Mouse (Mus musculus): ENCODE measurements around the gene Bbx.

The Bbx gene

DNA sequence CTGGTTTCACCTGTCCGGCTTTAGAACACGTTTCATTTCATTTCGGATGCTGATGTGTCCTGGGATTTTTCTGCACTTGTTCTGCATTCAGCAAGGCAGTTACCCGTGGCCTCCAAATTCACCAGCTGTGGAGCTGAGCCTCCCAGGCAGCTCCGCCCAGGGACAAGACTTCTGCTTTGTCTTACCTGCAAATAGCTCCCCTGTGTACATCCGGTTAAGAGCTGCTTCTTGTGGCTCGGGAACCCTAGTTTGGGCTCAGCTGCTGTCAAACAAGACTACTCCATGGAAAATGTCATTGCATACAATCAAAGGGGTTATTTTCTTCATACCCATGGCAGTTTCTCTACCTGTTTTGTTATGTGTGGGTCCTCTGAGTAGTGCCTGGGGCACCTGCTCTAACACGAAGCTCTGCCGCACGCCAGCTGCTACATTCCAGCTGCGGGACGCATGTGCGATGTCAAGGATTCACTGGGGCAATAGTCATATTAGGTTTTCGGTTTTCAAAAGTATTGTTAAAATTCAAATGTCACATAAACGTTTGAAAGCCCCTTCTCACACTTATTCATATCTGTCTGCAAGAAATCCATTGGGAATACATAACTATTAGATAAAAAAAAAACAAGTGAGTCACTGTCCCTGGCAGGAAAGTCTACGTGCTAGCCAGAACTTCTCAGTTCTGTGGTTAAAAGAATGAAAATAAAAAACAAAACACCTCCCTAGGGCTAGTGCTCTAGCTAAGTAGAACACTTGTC is 264.8 kb downstream of the Bbx start:
- DNase-seq (ENCODE audit: low read depth, low spot score): no peak

DNA sequence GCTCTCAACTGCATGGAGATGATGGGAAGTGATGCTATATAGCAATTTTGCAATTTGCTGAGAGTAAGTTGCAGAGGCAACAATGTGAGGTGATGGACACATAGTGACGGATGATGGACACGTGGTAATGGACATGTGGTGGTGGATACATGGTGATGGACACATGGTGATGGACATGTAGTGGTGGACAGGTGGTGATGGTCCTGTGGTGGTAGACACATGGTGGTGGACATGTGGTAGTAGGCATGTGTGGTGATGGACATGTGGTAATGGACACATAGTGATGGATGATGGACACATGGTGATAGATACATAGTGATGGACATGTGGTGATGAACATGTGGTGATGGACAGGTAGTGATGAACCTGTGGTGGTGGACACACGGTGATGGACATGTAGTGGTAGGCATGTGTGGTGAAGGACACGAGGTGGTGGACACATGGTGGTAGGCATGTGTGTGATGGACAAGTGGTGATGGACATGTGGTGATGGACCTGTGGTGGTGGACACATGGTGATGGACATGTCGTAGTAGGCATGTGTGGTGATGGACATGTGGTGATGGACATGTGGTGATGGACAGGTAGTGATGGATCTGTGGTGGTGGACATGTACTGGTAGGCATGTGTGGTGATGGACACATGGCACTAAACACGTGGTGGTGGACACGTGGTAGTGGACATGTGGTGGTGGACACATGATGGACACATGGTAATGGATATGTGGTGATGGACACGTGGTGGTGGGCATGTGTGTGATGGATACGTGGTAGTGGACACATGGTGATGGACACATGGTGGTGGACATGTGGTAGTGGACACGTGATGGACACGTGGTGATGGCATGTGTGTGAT is 271.5 kb downstream of the Bbx start:
- no peak for DNase-seq (ENCODE audit: low read depth, low spot score)

DNA sequence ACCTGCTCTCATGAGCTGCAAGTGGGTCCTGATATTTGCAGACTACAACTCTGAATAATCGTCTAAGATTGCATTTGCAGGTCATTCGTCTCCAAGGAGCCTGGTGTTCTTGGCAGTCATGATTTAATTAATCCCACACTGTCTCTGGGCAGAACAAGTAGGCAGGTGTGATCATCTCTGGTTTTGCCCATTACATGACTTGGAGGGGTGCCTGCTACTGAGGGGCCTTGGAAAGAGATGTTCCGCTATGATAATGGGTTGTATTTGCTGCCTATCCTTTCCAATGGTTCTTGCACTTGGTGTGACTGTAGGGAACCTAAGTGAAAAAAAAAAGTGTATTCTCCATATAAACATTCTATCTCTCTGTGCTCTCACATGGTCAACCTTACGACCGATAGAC is 273.6 kb downstream of the Bbx start:
- DNase-seq (ENCODE audit: low read depth, low spot score): no peak

DNA sequence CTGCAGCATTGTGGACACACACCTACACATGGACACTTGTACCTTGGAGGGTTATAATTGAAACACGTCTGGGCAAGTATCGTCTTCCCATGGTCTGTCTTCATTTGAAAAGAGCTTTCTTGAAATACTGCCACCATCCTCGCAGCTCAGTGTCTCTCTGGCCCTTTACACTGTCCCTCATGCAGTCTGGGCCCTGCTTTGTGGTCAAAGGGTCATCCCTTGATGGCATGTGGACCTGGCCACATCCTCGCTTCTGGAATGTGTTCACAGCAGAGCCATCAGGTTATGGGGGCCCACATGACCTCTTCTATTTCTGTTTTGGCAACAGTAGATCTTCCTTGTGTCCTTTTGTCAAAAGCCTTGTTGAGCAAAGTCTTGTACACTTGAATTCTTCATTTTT is 282.6 kb downstream of the Bbx start:
- DNase-seq (ENCODE audit: low read depth, low spot score): no peak

DNA sequence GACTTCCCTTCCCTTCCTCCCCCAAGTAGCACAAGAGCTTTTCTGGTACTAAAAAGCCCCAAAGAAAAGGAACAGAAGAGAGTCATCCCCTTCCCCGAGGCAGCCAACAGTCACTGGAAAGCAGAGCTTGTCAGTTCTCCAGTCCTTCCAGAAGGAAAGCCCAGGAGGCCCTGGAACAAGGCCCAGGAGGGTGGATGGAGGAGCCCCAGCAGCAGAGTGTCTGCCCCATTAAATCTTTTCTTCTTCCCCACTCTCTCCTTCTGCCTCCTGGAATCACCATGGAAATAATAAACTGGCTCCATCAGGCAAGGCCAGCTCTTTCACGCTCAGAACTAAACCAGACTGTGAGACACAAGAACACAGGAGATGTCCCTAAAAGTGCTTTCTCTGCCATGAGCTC is 284.3 kb downstream of the Bbx start:
- DNase-seq (ENCODE audit: low read depth, low spot score): no peak
